Mouse (Mus musculus) layer of hippocampus, adult 6 months (tissue): Measurements from ENCODE around the gene Vmn1r206. TPM values are rescaled to one million over a fixed set of nuclear protein-coding genes. Genes with fewer than 3 reads are reported as not detected.

ENCODE experiments used
- long read RNA-seq, 2 experiments: library from polyadenylated mRNA; unstranded; transcript quantifications; one replicate each; pipeline ENCODE4 v2.0.0; 2019 to 2020
- polyA plus RNA-seq: library from polyadenylated mRNA; unstranded; fragments of <200 nt; fragmentation: Nextera tagmentation; gene quantifications from 2 replicates; pipeline ENCODE4 v1.2.3, GENCODE M21; 2021

Vmn1r206 gene
- polyA plus RNA-seq: not detected in 2 replicates
- long read RNA-seq, experiment 1: 0 reads
- long read RNA-seq, experiment 2: 0 reads

GRCm38 (mm10) chr13:22624151-22624550, at the start of gene Vmn1r206:
Gene Vmn1r206, minus strand, starts transcription at chr13:22624251.

DNA sequence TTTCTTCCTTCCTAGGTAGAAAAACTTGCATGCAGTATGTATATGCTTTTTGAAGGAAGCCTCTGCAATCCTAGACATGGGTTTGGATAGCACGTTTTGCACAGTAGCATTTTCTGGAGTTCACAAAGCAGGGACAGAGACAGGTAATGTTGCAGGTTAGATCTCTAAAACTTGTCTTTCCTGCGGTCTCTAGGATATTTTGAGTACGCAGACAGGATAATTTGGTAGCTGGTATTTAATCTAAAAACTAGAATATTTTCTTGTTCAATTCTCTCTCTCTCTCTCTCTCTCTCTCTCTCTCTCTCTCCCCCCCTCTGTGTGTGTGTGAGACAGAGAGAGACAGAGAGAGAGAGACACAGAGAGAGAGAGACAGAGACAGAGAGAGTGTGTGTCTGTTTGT, 31.2 kb downstream of the Vmn1r206 start, which contains the start of gene Vmn1r205:
TSS of gene Vmn1r205 (minus strand) at position 101 of the 400 bp plus-strand sequence.

Other genes starting within 250 kb of the Vmn1r206 start
- not detected in 2 replicates for gene Vmn1r199, start 244.4 kb downstream of the Vmn1r206 start, polyA plus RNA-seq
- gene Vmn1r200, start 233.9 kb downstream of the Vmn1r206 start, polyA plus RNA-seq: not detected in 2 replicates
- not detected in 2 replicates for gene Vmn1r201, start 152.3 kb downstream of the Vmn1r206 start, polyA plus RNA-seq
- gene Vmn1r202, start 118.9 kb downstream of the Vmn1r206 start, polyA plus RNA-seq: not detected in 2 replicates
- not detected in 2 replicates for gene Vmn1r203, start 106.1 kb downstream of the Vmn1r206 start, polyA plus RNA-seq
- not detected in 2 replicates for gene Vmn1r204, start 71.1 kb downstream of the Vmn1r206 start, polyA plus RNA-seq
- gene Vmn1r205, start 31.3 kb downstream of the Vmn1r206 start, polyA plus RNA-seq: not detected in 2 replicates
- gene Vmn1r207-ps, start 105.4 kb upstream of the Vmn1r206 start, polyA plus RNA-seq: not detected in 2 replicates
- not detected in 2 replicates for gene Vmn1r208, start 153.1 kb upstream of the Vmn1r206 start, polyA plus RNA-seq
- not detected in 2 replicates for gene Vmn1r209, start 185.4 kb upstream of the Vmn1r206 start, polyA plus RNA-seq
- not detected in 2 replicates for gene Vmn1r210, start 207.1 kb upstream of the Vmn1r206 start, polyA plus RNA-seq
- gene Vmn1r211, start 233.3 kb upstream of the Vmn1r206 start, polyA plus RNA-seq: not detected in 2 replicates